Mouse (Mus musculus) lung, postnatal 4 days (tissue): ENCODE data around the gene Mef2b.

Experiments
- DNase-seq, 2 experiments: peaks; one replicate each; pipeline ENCODE4 v3.0.0; 2021

The Mef2b gene

DNA sequence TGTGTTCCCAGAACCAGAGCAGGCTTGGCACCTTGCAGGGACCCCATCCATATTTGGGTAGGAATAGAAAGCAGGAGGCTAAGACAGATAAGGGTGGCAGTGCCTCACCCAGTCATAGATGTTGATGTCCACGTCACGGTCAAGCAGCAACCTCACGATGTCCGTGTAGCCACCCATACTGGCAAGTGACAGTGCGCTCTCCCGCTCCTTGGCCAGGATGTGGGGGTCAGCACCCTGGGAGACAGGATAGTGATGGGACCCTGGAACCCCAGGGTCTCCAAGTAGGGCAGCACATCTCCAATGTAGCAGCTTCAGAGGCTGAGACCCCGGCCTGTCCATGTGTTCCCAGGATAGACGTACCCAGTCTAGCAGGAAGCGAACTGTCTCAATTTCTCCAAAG lies 4.6 kb upstream of the Mef2b start:
- no peak for DNase-seq

DNA sequence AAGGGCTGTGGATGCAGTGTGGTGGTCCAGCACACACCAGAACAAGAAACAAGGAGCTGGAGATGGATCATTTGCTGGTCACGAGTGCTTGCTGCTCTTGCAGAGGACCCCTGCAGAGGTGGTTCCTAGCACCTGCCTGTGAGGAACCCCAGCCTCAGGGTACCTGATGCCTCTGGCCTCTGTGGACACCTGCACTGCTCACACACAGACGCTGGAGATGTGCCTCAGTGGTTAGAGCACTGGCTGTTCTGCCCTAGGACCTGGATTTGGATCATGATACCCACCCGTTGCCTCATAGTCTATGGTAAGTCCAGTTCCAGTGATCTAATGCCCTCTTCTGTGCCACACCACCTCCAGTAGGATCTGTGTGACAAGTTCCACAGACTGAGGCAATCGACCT lies 2.9 kb upstream of the Mef2b start:
- no peak for DNase-seq

DNA sequence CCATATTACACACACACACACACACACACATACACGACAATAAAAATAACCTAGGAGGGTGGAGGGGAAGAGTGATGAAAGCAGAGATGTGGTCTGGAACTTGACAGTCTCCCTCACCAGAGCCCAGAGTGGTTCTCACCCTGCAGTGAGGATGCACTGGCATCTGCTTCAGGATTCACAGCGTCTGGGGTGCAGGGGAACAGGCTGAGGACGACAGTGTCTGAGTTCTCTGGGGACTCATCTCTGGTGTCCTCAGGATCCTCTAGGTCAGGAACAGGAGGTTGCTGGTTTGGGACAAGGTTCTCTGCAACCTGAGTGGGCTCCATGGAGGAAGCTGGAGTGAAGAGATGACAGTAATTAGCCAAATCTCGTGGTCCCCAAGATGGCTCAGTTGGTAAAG lies 1.6 kb upstream of the Mef2b start:
- no peak for DNase-seq

DNA sequence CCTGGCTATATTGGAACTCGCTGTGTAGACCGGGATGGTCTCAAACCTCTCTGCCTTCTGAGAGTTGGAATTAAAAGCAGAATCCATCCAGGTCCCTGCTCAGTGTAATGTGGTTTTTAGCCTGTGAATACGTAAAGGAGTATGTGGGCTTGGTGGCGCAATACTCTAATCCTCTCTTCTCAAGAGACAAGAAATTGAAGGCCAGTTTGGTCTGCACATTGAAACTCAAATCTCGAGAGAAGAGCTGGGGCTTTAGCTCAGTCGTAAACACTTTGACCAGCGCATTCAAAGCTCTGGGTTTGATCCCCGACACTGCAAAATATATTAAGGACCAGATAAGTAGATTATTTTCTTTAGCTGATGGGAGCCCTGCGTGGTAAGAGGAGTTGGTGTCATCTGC lies 470 bp downstream of the Mef2b start:
- no peak for DNase-seq

DNA sequence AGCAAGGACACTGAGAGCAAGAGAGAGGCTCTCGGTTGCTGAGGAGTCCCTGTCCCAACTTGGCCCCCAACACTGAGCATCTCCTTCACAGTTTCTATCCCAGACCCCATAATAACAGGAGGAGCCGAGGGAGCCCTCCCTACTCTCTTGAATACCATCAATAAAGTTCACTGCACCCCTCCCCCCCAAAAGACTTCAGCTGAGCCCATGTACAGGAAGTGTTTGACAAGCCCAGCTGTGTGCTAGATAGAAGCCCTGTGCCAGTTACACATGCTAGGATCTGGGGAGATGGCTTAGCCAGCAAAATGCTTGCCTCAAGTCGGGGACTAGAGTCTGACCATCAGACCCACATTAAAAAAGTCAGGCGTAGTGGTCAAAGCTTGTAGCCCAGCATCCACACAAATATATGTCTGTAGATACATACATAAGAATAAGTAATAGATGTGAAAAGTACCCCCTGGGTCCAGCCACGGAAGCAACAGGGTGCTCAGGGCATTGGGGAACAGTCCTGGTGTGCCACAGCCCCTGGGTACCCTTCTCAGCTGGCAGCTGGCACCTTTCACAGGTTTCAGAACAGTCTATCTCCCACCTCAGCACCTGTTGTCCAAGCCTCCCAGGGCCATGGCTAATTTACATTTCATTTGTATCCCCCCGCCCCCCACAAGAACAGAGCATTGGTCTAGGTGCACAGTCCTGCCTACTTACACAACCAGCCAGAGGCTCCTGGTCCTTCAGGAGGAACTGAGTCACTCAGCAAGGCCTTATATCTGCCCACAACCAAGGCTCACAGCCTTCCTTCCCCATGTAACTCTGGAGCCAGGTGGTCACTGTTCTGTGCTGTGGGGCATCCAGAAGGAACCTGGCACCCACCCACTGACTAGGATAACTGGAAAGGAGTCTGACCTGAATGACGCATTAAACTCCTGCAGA lies 8.4 kb downstream of the Mef2b start:
- no peak for DNase-seq

DNA sequence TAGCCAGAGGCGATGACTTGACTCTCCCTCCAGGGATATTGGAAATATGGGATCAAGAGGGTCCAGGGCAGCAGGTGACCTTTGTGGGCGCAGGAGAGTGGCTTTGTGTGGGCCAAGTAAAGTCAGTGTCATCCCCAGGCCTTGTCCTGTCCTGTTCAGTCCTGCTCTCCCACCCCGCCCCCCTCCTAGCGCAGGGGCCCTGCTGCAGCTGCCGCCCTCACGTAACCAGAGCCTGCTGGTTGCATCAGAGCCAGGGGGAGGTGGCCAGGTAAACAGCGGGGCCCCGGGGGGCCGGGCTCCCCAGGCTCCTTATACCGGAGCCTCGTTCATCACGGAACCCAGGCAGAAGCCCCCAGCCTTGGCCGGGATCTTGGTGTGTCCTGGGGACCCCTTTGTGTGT lies 10.6 kb downstream of the Mef2b start:
- no peak for DNase-seq

DNA sequence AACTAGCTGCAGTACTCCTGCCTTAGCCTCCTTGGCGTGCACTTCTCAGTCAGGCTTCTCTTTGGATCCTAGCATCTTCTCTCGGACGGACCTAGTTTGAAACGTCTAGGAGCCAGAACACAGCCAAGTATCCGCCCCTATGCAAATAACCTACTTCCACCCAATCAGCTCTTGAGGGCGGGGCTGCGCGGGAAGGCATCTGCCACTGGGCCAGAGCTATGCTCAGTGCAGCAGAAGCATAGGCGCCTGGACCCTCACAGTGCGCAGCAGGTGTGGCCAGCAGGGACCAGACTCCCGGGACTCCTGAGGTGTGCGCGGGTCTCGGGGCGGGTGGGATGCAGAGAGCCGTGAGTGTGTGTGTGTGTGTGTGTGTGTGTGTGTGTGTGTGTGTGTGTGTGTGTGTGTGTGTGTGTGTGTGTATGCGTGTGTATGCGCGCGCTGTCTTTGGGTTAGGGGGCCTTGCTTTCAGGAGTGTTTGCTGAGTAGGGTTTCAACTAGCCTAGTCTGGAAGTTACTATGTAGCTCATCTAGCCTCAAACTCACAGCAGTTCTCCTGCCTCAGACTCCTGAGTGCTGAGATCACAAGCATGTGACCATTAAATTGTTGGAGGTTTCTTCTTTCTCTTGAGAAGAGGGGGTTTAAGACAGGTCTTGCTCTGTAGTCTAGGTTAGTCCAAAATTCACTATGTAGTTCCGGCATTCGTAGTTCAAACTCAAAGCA lies 13.2 kb downstream of the Mef2b start:
- DNase-seq, result peak; percentile 82 to 83

DNA sequence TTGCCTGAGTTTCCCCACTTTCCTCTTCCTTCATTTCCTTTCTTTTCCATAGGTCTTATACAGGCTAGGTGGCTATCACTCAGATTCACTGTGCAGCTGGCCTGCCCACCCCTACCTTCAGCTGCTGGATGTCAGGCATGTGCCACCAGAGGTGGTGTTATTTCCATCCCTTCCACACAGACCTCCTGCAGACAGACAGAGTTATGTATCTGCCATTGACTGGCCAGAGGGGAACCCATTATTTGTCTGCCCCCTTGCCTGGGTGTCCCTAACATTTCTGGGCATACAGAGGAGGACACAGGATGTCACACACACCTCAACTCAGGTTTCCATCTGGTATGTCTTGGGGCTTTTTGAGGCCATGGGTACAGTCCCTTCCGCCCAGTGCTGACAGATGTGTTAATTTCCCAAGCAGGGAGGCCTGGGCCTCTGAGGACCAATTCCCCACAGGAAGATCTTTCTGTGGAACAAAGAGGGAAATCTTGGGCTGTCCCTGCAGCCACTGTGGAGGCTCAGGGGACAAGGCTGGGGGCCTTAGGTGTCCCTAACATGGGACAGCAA lies 17.8 kb downstream of the Mef2b start:
- no peak for DNase-seq

DNA sequence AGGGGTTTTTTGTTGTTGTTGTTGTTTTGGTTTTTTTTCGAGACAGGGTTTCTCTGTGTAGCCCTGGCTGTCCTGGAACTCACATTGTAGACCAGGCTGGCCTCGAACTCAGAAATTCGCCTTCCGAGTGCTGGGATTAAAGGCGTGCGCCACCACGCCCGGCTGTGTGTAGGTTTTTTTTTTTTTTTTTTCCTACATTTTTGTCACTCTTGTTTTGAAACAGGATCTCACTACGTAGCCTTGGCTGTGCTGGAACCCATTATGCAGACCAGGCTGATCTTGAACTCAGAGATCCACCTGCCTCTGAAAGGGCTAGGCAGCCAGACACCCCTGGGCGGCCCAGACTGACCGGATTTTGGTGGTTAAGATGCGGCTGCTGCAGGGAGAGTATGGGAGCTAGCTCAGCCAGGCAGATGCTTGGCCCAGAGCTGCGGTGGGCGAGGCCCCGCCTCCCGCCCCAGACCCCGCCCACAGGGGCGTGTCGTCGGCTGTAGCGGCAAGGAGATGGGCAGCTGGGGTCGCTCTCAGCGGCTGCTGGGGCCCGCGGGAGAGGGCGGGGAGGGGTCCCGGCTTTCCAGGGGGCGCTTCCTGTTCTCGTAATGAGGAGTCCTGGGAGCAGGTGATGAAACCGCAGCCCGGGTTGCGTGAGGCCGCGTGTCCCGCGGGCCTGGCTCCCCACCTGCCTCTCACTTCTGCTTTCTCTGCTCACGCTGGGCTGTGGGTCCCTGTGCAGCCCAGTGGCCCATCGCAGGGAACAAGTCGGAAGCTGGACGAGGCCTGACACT lies 18.8 kb downstream of the Mef2b start:
- peak; percentile 80 to 82 for DNase-seq

DNA sequence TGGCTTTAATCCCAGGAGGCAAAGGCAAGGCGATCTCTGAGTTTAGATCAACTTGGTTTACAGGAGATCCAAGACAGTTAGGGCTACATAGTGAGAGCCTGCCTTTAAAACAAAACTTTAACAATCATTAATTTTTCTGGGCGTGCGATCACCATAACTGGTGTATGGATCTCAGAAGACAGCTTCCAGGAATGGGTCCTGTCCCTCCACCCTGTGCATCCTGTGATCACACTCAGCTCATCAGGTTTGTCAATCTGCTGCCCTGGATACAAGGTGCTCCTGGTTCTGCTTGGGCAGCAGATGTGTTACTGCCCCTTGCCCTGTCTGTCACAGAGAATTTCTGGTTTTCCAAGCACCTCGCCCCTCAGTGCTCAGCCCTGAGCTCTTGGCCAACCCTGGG lies 19.7 kb downstream of the Mef2b start:
- DNase-seq, result no peak

DNA sequence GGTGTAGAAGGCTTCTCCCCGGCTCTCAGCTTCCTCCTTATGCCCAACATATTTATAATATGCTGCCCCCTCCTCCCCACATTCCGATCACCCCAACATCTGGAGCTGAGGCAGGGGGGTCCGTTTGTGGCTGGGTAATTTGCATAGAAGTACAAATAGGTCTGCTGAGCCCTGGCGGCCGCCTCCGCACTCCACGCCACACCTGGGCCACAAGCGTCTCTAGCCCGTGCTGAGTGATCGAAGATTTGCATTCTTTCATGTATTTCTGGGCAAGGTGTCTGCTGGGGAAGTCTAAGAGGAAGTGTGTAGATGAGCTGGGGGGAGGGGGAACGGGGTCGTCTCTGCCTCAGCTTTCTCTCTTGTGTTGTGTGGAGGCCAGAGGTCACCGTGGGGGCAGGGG lies 20.5 kb downstream of the Mef2b start:
- DNase-seq, result no peak

DNA sequence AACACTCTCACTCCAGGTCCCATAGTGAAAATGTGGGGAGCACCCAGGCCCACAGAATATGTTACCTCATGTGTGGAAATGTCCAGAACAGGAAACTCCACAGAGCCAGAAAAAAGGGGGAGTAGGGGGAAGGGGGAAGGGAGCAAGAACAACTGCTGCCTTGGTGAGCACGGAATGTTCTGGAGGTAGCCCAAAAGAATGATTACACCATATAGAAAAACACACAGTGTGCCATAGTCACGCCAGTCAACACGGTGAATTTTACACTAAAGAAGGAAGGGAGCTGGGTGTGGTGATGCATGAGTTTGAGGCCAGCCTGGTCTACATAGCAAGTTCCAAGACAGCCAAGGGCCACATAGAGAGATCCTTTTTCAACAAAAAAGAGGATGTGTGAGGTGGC lies 23.8 kb downstream of the Mef2b start:
- DNase-seq, result no peak

DNA sequence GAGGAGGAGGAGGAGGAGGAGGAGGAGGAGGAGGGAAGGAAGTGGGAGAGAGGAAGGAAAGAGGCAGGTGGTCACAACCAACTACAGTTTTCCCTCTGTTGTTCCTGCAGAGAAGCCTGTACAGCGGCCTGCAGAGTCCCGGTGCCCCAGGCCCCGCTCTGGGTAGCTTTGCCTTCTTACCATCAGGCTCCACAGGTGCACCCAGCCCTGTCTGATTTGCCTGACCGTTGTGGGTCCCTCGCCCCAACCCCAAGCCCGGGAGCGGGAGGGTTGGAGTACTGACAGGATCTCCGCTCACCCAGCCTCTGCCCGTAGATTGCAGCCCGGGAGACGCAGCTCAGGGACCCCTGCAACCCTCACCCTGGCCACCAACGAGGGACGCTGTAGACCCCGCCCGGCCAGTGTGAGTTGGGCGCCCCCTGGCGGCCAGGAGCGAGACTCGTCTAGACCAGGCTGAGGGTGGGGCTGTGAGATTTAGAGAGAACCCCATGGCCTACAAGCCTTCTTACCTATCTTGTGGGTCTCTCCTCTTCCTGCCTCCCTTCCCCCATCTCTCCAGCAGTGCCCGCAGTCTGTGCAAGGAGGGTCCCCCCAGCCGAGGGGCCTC lies 27.1 kb downstream of the Mef2b start:
- DNase-seq, result peak; percentile 70 to 79

DNA sequence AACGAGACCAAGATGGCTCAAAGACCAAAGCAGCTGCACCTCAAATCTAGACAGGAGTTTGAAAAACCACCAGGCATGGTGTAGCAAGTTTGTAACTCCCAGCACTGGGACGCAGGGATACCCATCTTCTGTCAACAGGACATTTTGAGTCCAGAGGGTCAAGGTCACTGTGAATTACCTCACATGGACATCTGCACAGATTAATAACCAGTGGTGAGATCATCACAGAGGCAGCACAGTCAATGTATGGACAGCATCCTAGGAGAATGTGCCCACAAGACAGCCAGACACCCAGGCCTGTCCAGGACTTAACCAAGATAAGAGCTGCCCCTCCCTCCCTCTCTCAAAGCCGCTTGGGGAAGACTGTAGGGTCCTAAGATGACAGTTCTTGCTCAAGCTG lies 30.6 kb downstream of the Mef2b start:
- DNase-seq, result no peak

DNA sequence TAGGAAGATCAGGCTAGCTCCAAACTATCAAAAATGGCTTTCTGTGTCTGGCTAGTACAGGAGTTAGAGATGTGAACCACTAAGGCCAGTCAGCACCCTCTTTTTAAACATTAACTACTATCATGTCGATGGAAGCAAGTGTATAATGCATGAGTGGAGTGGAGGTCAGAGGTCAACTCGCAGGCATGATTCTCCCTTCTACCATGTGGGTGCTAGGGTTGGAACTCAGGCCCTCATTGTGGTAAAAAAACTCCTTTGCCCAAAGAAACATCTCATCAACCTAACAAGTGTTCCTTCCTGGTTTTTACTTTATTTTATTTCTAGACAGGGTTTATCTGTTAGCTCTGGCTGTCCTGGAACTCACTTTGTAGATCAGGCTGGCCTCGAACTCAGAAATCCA lies 31.2 kb downstream of the Mef2b start:
- DNase-seq, result no peak

DNA sequence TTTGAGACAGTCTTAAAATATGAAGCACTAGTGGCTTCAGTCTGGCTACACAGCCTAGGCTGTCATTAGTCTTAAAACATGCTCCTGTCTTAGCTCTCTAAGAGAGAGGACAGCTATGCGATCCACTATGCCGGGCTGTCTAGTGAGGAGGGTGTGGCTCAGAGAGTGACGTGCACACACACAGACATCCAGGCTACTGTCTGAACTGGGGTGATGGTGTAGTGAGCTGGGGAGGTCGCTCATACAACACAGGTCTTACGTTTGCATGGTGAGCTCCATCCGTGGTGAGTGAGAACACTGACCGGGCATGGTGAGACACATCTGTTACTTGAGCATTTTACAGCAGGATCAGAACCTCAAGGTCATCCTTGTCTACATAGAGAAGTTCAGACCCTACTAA lies 31.7 kb downstream of the Mef2b start:
- no peak for DNase-seq

DNA sequence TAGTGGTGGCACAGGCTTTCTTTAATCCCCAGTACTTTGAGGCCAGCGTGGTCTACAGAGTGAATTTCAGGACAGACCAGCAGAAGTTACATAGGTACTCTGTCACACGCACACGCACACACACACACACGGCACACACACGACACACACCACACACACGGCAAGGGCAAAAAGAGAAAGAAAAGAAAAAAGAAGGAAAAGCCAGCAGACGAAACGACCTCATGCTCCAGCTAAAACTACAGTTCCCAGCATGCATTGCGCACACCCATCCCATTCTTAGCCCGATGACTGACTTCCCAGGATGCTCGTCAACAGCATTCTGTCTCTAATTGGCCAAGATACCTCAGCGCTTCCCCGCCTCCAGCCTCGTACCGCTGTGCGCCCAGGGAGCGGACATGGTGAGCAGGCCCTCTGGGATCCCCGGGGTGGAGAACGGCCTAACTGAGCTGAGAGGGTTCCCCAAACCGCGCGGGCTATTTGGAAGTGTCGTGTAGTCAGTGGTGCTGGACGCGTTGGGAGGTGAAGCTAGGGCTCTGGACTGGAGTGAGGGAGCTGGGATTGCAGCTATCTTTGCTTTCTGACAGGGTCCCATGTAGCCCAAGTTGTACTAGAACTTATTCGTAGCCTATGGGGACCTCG lies 32.7 kb downstream of the Mef2b start, which contains the start of gene Tmem161a:
Tmem161a (plus strand) TSS at position 314 of the 639 bp plus-strand sequence.
- peak; percentile 92 to 94 for DNase-seq

DNA sequence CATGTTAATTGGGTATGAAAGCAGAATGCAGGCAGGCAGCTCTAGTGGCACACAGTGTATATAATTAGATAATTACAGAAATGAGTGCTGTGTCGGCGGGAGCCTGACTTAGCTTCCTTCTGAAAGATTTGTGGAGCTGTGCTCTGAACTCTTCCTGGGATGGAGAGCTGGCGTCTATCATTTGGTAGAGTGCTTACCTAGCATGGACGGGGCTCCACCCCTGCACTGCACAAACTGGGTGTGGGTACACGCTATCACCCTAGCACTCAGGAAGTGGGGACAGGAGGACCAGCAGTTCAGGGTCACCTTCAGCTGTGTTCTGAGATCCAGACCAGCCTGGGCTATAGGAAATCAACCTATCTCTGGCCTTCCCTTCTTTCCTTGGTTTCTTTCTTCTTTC lies 33.8 kb downstream of the Mef2b start:
- DNase-seq, result no peak

DNA sequence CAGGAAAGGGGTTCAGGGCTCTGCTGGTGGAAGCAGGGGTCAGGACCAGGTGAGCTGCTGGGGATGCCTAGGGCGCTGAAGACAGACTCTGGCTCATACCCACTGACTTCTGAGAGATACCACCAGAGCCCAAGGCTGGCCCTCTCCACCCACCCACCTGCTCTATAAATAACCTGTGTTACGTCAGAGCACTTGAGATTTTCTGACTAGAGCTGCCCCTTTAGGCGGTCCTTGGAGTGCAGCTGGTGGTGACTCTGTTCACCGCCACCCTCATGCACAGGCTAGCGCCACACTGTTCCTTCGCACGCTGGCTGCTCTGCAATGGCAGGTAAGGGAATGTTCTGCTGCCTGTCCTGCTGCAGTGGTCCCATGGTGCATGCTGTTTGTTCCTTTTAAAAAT lies 34.6 kb downstream of the Mef2b start:
- DNase-seq, result no peak

DNA sequence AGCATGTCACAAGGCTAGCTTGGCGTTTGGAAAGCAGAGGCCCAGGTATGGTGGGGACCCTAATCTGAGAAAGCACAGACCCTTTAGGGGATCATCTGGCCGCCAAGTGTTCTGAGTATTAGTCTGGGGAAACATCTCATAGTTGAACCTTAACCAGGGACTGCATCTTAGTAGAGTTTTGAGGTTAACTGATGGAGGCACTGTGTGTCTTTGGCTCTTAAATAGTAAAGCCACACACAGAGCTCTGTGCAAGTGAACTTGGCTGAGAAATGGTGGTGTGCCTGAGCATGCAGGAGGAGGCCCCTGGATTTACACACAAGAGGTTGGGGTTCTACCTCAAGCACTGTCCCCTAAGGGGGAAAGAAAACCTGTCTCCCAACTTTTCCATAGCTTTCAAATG lies 38.7 kb downstream of the Mef2b start:
- no peak for DNase-seq

DNA sequence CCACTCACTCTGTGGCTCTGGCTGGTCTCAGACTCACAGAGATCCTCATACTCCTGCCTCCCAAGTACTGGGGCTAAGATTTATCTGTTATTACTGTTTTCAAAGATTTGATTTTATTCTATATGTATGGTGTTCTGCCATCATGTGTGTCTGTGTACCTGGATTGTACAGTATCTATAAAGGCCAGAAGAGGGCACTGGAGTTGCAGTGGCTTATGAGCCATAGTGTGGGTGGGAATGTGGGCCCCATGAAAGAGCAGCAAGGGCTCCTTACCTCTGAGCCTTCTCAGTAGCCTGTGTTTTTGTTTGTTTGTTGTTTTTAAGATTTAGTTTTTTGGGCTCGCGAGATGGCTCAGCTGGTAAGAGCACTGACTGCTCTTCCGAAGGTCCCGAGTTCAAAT lies 39.6 kb downstream of the Mef2b start:
- no peak for DNase-seq
